Mouse (Mus musculus): ENCODE results near the gene Atp4b.
"Not testable (repeated sequence)": the region's sequence is repeated elsewhere in the genome, so short reads cannot be mapped to it uniquely, and the experiment has no call there.

Atp4b gene

DNA sequence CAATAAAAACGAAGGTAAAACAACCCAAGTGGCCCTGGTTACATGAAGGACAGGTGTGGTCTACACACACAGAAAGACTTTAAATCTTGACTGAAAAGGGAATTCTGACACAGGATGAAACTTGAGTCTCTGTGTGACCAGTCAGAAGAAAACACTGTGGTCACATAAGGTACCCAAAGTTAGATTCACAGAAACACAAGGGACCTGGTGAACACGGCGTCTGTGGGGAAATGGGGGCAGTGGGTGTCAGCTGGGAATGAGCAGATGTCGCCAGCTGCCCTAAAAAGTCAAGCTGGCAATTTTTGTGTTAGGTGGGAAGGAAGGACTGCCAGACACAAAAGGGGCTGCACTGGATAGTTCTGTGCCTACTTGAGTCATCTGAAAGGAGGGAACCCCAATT lies 13.6 kb downstream of the Atp4b start:
- no peak for DNase-seq (ENCODE audit: low spot score in 2 of 2)

DNA sequence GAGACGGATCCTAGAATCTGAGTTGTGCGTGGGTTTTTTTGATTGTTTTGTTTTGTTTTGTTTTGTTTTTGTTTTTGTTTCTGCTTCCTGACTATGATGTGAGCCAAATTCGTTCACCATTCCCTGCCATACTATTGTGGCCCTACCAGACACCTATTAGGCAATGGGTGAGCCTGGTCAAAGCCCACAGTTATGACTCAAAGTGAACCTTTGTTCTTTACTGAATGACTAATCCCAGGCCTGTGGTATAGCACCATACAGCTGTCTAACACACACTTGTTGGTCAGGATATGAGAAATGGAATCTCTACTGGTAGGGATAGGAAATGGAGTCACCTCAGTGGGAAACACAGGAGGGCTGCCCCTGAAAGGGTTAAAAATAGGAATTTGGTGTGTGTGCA lies 14.1 kb downstream of the Atp4b start:
- DNase-seq (ENCODE audit: low spot score in 2 of 2) = no peak

- no peak for DNase-seq (ENCODE audit: low spot score in 2 of 2)
These were observed 15.0 kb downstream of the Atp4b start for GRCm38 (mm10) chr8:13381630-13382029.

GRCm38 (mm10) chr8:13373151-13373662 lies 23.4 kb downstream of the Atp4b start:
- DNase-seq (ENCODE audit: low spot score in 2 of 2) = no peak

DNA sequence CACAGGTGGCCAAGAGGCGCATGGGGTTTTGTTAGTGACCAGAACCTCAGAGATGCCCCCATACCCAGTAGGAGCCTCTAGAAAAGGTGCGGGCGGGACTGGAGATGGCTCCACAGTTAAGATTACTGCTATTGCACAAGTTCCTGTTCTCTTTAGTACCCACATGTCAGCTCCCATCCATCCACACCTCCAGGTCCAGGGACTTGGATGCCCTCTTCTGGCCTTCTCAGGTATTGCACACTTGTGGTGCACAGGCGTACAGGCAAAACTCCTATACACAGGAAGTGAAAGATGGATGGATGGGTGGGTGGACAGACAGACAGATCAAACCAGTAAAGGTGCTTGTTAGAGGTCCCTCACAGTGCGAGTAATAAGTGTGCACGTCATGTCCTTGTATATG lies 34.8 kb downstream of the Atp4b start:
- DNase-seq (ENCODE audit: low spot score in 2 of 2) = no peak

GRCm38 (mm10) chr8:13360213-13360612 lies 36.4 kb downstream of the Atp4b start:
- DNase-seq (ENCODE audit: low spot score in 2 of 2) = no peak

DNA sequence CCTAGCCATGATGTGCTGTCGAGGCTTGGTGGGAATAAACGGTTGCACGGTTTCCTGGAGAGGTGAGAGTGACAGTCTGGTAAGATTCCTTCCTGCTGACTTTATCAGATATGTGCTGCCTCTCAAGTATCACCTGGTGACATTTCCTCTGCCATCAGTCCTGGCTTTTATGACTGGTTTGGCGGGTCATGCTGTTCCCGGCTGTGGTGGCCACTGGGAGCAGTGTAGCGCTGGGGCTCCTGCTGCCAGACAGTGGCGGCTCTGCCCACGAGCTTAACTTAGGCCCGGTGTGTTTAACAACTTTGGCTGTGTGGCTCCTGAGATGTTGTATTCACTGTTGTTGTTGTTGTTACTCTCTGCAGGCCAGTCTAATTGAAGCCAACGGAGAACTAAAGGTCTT lies 39.9 kb downstream of the Atp4b start:
- no peak for DNase-seq (ENCODE audit: low spot score in 2 of 2)

DNA sequence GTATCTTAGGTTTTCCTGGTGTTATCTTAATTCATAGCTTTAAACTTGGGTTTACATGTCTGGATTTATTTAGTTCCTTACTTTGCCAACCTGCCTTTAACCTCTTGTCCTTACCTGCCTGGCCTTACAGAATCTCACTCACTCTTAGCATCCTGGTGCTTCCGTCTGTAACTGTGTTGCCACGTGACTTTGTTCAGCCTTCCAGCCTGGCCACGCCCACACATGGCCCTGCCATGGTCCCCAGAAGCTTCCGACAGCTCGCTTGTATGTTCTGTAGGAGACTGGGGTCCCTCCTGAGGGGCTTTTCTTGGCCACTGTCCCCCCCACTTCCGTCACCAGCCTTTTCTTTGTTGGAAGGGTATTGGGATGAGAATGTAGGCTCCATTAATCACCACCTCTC lies 40.4 kb downstream of the Atp4b start:
- no peak for DNase-seq (ENCODE audit: low spot score in 2 of 2)

DNA sequence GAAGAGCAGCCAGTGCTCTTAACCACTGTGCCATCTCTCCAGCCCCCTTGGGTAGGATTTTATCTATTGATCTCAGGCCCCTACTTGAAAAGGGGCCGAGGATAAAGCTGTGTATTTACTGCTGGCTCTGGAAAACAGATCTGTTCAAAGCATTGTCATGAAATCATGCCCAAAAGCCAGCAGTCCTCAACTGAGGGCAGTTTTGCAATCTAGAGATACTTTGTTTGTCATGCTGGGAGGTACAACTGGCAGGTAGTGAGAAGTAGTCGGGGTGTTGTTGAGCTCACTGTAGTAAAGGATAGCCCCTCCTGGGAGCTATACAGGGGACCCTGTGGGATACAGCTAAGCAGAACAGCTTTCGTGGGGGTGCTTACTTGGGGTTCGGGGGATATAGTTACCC lies 42.7 kb downstream of the Atp4b start:
- no peak for DNase-seq (ENCODE audit: low spot score in 2 of 2)

GRCm38 (mm10) chr8:13353155-13353833 lies 43.3 kb downstream of the Atp4b start:
- no peak for DNase-seq (ENCODE audit: low spot score in 2 of 2)

- no peak for DNase-seq (ENCODE audit: low spot score in 2 of 2)
These were observed 44.0 kb downstream of the Atp4b start for GRCm38 (mm10) chr8:13352601-13353000.

GRCm38 (mm10) chr8:13351593-13351992 lies 45.0 kb downstream of the Atp4b start:
- no peak for DNase-seq (ENCODE audit: low spot score in 2 of 2)

GRCm38 (mm10) chr8:13350052-13350451 lies 46.6 kb downstream of the Atp4b start:
- DNase-seq (ENCODE audit: low spot score in 2 of 2) = peak; percentile 31 to 46

DNA sequence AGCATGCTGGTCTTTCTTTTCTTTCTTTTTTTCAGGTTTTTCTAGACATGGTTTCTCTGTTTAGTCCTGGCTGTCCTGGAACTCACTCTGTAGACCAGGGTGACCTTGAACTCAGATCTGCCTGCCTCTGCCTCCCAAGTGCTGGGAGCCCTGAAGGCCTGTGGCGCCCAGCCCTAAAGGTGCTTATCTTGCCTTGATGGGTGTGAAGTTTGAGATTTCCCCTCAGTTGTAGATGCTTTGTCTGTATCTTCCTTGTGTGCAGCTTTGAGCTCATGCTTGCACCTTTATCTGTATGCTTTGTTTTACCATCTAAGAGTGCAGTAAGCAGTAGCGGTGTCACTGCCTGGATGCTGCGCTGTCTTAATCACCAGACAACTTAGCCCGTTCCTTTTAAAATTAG lies 53.5 kb downstream of the Atp4b start:
- DNase-seq (ENCODE audit: low spot score in 2 of 2) = no peak

DNA sequence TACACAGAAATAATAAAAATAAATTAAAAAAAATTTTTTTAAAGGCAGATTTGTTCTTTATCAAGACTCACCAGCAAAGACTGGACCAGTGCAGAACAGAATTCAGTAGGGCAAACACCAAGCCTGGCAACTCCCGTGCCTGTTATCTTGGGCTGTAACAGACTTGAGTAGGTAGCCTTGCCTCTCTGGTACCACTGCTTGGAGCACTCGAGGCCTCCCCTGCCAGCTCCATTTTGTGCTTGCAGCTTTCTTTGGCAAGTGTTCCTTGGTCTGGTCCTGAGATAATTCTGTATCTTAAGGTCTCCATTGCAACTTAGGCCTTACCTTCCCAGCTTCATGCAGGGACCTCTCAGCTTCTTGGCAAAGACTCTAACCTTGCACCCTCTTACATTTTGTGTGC lies 54.3 kb downstream of the Atp4b start:
- DNase-seq (ENCODE audit: low spot score in 2 of 2) = no peak

DNA sequence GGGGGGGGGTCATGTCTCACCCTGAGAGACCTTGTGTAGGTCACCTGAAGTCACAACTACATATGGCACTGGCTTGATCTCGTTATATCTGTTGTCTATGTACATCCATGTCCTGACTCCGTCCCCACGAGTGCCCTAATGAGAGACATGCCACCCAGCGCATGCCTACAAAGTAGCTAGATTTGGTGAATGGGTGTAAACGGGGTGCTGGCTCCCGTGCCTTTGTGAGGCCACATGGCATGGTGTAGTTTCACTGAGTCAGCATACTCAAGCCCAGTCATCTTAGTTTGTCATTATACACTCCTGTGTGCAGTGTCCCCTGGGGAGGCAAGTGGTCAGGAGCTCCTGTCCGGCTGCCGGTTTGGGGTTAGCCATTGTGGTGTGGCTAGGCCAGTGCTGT lies 56.0 kb downstream of the Atp4b start:
- no peak for DNase-seq (ENCODE audit: low spot score in 2 of 2)

- no peak for DNase-seq (ENCODE audit: low spot score in 2 of 2)
These were observed 57.0 kb downstream of the Atp4b start for GRCm38 (mm10) chr8:13339646-13339990.

DNA sequence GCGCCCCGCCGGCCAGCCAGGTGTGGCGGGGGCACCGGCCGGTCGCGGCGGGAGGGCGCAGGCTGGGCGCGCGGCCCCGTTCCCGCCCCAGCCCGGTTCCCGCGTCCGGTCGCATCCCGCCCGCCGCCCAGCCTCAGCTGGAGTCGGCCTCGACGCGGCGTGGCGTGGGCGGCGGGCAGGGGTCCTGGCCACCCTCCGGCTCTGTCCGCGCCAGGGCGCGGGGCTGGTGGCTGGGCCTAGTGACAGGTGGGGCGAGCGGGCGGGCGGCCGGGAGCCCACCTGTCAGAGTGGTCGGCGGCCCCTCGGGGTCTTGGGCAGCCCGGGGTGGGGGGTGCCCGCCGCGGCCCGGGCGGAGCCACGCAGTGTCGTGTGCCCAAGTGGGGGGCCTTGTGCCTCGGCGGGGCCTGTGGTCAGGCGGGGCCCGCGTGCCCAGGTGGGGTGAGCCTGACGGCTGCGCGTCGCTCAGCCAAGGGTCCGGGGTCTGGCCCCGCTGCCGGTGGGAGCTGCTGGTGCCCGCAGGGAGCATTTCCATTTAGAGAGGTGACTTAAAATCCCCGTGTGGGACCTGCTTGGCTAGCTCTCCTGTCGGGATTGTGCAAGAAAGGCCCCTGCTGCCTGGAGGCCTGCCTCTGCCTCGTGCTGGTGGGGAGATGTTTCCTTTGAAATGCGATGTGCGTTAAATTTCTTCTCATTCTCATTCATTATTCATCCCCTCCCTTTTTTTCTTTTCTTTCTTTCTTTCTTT lies 57.6 kb downstream of the Atp4b start:
- peak; percentile 13 for DNase-seq (ENCODE audit: low spot score in 2 of 2)

- peak; percentile 70 to 73 for DNase-seq (ENCODE audit: low spot score in 2 of 2)
These were observed 58.3 kb downstream of the Atp4b start, which contains the start of gene Tfdp1 for GRCm38 (mm10) chr8:13338255-13338860. Gene Tfdp1, plus strand, starts transcription at chr8:13338751.

DNA sequence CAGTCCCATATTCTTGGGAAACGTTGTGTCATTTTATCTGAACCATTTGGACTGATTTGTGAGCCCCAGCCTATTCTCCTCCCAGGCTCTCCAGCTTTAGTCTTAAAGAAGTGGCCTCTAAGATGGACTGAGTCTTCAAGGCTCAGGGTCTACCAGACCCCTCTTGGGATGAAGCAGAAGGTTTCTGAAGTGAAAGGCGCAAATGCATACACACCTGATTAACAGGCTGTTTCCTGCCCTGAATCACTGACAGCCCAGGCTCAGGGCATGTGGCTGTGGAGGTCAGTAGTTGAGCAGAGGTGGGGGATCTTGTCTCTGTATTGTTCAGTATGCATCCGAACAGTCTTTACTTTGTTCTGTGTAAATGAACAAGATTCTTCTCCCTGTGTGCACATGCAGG lies 58.9 kb downstream of the Atp4b start:
- DNase-seq (ENCODE audit: low spot score in 2 of 2) = no peak

DNA sequence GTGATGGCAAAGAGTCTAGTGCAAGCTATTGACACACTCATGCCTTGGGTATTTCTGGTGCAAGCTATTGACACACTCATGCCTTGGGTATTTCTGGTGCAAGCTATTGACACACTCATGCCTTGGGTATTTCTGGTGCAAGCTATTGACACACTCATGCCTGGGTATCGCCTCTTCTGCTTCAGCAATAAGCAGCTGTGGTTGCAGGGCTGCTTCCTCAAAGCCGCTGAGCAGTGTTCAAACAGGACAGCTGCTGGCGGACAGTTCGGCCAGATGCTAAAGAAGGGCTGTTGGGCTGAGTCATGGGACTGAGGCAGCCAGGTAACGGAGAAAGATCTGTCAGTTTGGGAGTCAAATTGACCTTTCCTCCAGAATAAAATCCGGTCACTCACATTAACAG lies 59.4 kb downstream of the Atp4b start:
- DNase-seq (ENCODE audit: low spot score in 2 of 2) = not testable (repeated sequence)

Data from heart, adult 9 months (tissue).